Mouse (Mus musculus) stomach, postnatal 0 days (tissue): ENCODE results near the gene Kif3a.

Experiments
- CTCF ChIP-seq: IDR thresholded peaks from 2 replicates; pipeline ENCODE4 v1.5.1; 2016; ENCODE audit warnings: antibody characterized with exemption, low read depth, mild to moderate bottlenecking, moderate library complexity
- EP300 ChIP-seq: optimal IDR thresholded peaks from 2 replicates; pipeline ENCODE3; 2016; ENCODE audit warnings: antibody characterized with exemption

GRCm38 (mm10) chr11:53580562-53580961, 13.4 kb downstream of the Kif3a start:
- peak; percentile 30; the same call in 1 of the 2 replicates for TF ChIP-seq CTCF
- TF ChIP-seq EP300 = no peak
